Mouse (Mus musculus): ENCODE results near the gene Rnf34.

GRCm38 (mm10) chr5:122899777-122900557, 50.1 kb downstream of the Rnf34 start:
- TF ChIP-seq POLR2A (IDR thresholded peaks at IDR 0.05; ENCODE audit: borderline replicate concordance, low read depth, low read length): no peak
- no peak for TF ChIP-seq CTCF (IDR thresholded peaks at IDR 0.05; ENCODE audit: low read depth, low read length)

All from bone marrow macrophage, adult 2 months (primary cell).